Mouse (Mus musculus) liver, embryonic 14.5 days (tissue): ENCODE data around the gene Crybb1. TPM values are rescaled to one million over a fixed set of nuclear protein-coding genes. Genes with fewer than 3 reads are reported as not detected.

Experiments used
- ATAC-seq: fragments of 200-750 bp; cut with Nextera tagmentation; 2 replicates; pipeline ENCODE4 v1.8.0; 2017; ENCODE audit warnings: moderate number of reproducible peaks, mild to moderate bottlenecking, moderate library complexity; ENCODE audit not compliant: insufficient read depth
- DNase-seq, 3 experiments: peaks; one replicate each; pipeline ENCODE4 v3.0.0-alpha.2; 2012 to 2013; ENCODE audit warnings: low read depth in 3 of 3, low spot score in 3 of 3
- H3K27ac ChIP-seq: fragments of 300-500 bp; sonication (generic); 2 replicates; pipeline ENCODE4 v1.5.1; 2014; ENCODE audit warnings: moderate library complexity, mild to moderate bottlenecking, control low read depth, inconsistent platforms
- H3K27me3 ChIP-seq: fragments of 300-500 bp; sonication (generic); 2 replicates; pipeline ENCODE4 v1.6.1; 2014; ENCODE audit warnings: mild to moderate bottlenecking, low read length, moderate library complexity; ENCODE audit not compliant: control insufficient read depth, insufficient read depth
- H3K36me3 ChIP-seq: fragments of 300-500 bp; sonication (generic); replicated peaks from 2 replicates; pipeline ENCODE4 v1.6.1; 2014; ENCODE audit warnings: low read depth; ENCODE audit not compliant: control insufficient read depth, insufficient read depth
- H3K4me1 ChIP-seq, 2 experiments: fragments of 200-500 bp in 1 of 2; fragments of 300-500 bp in 1 of 2; sonication (generic) in 1 of 2; replicated peaks; 2 replicates each; pipeline ENCODE4 v1.6.1; 2012 to 2014; ENCODE audit warnings: antibody characterized with exemption in 1 of 2, inconsistent platforms in 1 of 2, low read length in 1 of 2; ENCODE audit not compliant: control insufficient read depth in 2 of 2, insufficient read depth in 2 of 2
- H3K4me2 ChIP-seq: fragments of 300-500 bp; sonication (generic); 2 replicates; pipeline ENCODE4 v1.6.1; 2014; ENCODE audit warnings: low read depth, mild to moderate bottlenecking, control low read depth, moderate library complexity
- H3K4me3 ChIP-seq, 2 experiments: fragments of 200-500 bp in 1 of 2; fragments of 300-500 bp in 1 of 2; sonication (generic) in 1 of 2; 2 replicates each; pipeline ENCODE4 v1.5.1; 2012 to 2014; ENCODE audit warnings: low read depth in 2 of 2, low read length in 2 of 2, mild to moderate bottlenecking in 2 of 2, control low read depth in 1 of 2, inconsistent platforms in 1 of 2, moderate library complexity in 1 of 2; ENCODE audit not compliant: insufficient read depth in 1 of 2
- H3K9ac ChIP-seq: fragments of 300-500 bp; sonication (generic); replicated peaks from 2 replicates; pipeline ENCODE4 v1.6.1; 2014; ENCODE audit warnings: mild to moderate bottlenecking, control low read depth, moderate library complexity
- H3K9me3 ChIP-seq: fragments of 300-500 bp; sonication (generic); 2 replicates; pipeline ENCODE4 v1.6.1; 2016; ENCODE audit warnings: low read length, mixed read lengths; ENCODE audit not compliant: control insufficient read depth
- CTCF ChIP-seq: IDR thresholded peaks from 2 replicates; pipeline ENCODE4 v1.5.1; 2016; ENCODE audit warnings: antibody characterized with exemption, low read depth, control low read depth
- EP300 ChIP-seq: IDR thresholded peaks from 2 replicates; pipeline ENCODE4 v1.6.1; 2016; ENCODE audit warnings: antibody characterized with exemption, low read depth
- WGBS: fragments of 180-500 bp; shearing (Covaris S2); extraction: QIAGEN DNeasy Blood & Tissue Kit; methylation state at CpG from one replicate; pipeline ENCODE4 v1.1.7; 2014; ENCODE audit not compliant: insufficient replicate concordance; 5-methylcytosine and 5-hydroxymethylcytosine counted together
- polyA plus RNA-seq, 2 experiments: library from polyadenylated mRNA; depleted of rRNA in 1 of 2; stranded (reverse) in 1 of 2; unstranded in 1 of 2; fragments of >200 nt; fragmentation: Nextera tagmentation in 1 of 2; extraction: Ambion mirVana in 1 of 2; gene quantifications; 2 replicates each; pipeline versions ENCODE4 v1.2.1 to v1.2.3; 2012 to 2014

Gene Crybb1
- polyA plus RNA-seq, 2 experiments = 0.24 TPM; not detected in 1

DNA sequence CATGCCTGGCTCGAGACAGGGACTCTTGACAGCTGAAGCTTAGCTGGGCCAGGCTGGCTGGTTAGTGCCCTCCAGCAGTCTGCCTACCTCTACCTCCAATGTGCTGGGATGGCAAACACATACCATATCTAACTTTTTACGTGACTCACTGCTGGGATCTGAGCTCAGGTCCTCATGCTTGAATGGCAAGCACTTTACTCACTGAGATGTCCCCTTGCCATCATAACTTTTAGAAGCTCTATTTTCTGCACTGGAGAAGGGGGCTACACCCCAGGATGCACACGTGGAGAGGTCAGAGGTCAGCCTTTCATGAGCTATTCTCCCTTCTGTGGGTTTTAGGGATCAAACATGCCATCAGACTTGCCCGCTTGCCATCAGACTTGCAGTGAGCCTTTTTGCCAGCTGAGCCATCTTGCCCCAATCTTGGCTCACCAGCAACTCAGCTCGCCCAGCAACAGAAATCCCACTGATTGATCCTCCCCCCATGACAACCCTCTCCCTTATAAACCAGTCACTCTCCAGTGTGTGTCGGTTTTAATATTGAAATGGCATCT lies 42.8 kb upstream of the Crybb1 start:
- Histone ChIP-seq H3K9ac (no peak overlapping the region), H3K27ac (no peak overlapping the region), H3K27me3 (no peaks in the 10 kb centered on the region), H3K4me3 (no peak overlapping the region), H3K4me1 (peaks cover 0 to 1% of the 10 kb centered on the region in 2 experiments; a peak in 1 of 4 replicates), H3K9me3 (no peaks in the 10 kb centered on the region), H3K4me2 (no peak overlapping the region), H3K36me3 (no peaks in the 10 kb centered on the region)
- DNase-seq = no peak
- no peak for ATAC-seq
- WGBS = 49% methylated on average over 6 of the region's 6 CpGs
- TF ChIP-seq CTCF = no peak
- no peak for TF ChIP-seq EP300

- no peak for ATAC-seq
- TF ChIP-seq CTCF = no peak
- TF ChIP-seq EP300 = no peak
- DNase-seq = no peak
- Histone ChIP-seq H3K27ac (no peak overlapping the region), H3K4me3 (no peak overlapping the region), H3K9ac (no peak overlapping the region), H3K36me3 (no peaks in the 10 kb centered on the region), H3K4me1 (peaks cover 0 to 1% of the 10 kb centered on the region in 2 experiments; a peak in 1 of 4 replicates), H3K4me2 (no peak overlapping the region), H3K9me3 (no peaks in the 10 kb centered on the region), H3K27me3 (no peaks in the 10 kb centered on the region)
- WGBS = 44% methylated on average over 19 of the region's 19 CpGs
These were observed 42.0 kb upstream of the Crybb1 start for GRCm38 (mm10) chr5:112213331-112214240.

DNA sequence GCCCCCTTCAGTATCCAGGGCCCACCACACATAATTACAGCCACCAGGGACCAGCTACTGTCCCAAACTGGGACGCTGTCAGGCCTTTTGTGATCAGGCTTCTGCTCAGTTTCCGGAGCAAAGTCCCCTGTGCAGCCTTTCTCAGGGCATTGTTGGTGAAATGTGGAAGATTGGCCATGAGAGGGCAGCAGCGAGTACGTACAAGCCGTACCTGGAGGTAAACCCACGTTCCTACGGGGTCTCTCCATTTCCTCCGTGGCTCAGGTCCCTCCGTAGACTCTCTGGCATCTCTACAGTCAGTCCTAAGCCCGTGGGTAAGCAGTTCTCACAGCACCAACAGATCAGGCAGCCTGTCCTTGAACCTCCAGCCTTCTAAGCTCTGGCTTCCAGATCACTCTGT lies 41.2 kb upstream of the Crybb1 start:
- Histone ChIP-seq H3K9ac (no peak overlapping the region), H3K4me1 (peaks cover 0 to 5% of the 10 kb centered on the region in 2 experiments; a peak in 2 of 4 replicates), H3K4me2 (no peak overlapping the region), H3K9me3 (no peaks in the 10 kb centered on the region), H3K27ac (no peak overlapping the region), H3K36me3 (no peaks in the 10 kb centered on the region), H3K4me3 (no peak overlapping the region), H3K27me3 (no peaks in the 10 kb centered on the region)
- peak; percentile 79 for TF ChIP-seq CTCF
- TF ChIP-seq EP300 = no peak
- no peak for ATAC-seq
- WGBS = 4% methylated on average over 10 of the region's 10 CpGs
- peak in 1 of 3 experiments; percentile 17 for DNase-seq

GRCm38 (mm10) chr5:112215291-112215751 lies 40.3 kb upstream of the Crybb1 start:
- Histone ChIP-seq H3K4me3 (no peak overlapping the region), H3K4me2 (no peak overlapping the region), H3K27ac (no peak overlapping the region), H3K27me3 (no peaks in the 10 kb centered on the region), H3K4me1 (peaks cover 0 to 7% of the 10 kb centered on the region in 2 experiments; a peak in 2 of 4 replicates), H3K9me3 (no peaks in the 10 kb centered on the region), H3K9ac (no peak overlapping the region), H3K36me3 (no peaks in the 10 kb centered on the region)
- no peak for TF ChIP-seq CTCF
- TF ChIP-seq EP300 = no peak
- WGBS = 36% methylated on average over 12 of the region's 12 CpGs
- no peak for DNase-seq
- no peak for ATAC-seq

GRCm38 (mm10) chr5:112215801-112216251 lies 39.8 kb upstream of the Crybb1 start:
- Histone ChIP-seq H3K9ac (no peak overlapping the region), H3K9me3 (no peaks in the 10 kb centered on the region), H3K36me3 (no peaks in the 10 kb centered on the region), H3K4me1 (peaks cover 0 to 7% of the 10 kb centered on the region in 2 experiments; a peak in 2 of 4 replicates), H3K4me3 (no peak overlapping the region), H3K4me2 (no peak overlapping the region), H3K27me3 (no peaks in the 10 kb centered on the region), H3K27ac (no peak overlapping the region)
- DNase-seq = no peak
- no peak for TF ChIP-seq CTCF
- no peak for TF ChIP-seq EP300
- ATAC-seq = no peak
- 42% methylated on average over 9 of the region's 9 CpGs for WGBS
